Mouse (Mus musculus) thymus, adult 2 months (tissue): ENCODE measurements around the gene Sstr3. TPM values are rescaled to one million over a fixed set of nuclear protein-coding genes. Genes with fewer than 3 reads are reported as not detected.

ENCODE experiments used
- DNase-seq: peaks from one replicate; pipeline ENCODE4 v3.0.0; 2021
- H3K27ac ChIP-seq: fragments of 200-500 bp; 2 replicates; pipeline ENCODE4 v1.5.1; 2012; ENCODE audit warnings: low read length, control low read depth; ENCODE audit not compliant: control insufficient read depth, insufficient read depth
- H3K27me3 ChIP-seq: fragments of 200-500 bp; 2 replicates; pipeline ENCODE4 v1.6.1; 2012; ENCODE audit warnings: mild to moderate bottlenecking, low read length, moderate library complexity, mixed read lengths; ENCODE audit not compliant: control insufficient read depth, insufficient read depth
- H3K36me3 ChIP-seq: fragments of 200-500 bp; 2 replicates; pipeline ENCODE4 v1.6.1; 2012; ENCODE audit warnings: mild to moderate bottlenecking, low read length, moderate library complexity; ENCODE audit not compliant: control insufficient read depth, insufficient read depth
- H3K4me1 ChIP-seq: fragments of 200-500 bp; replicated peaks from 2 replicates; pipeline ENCODE4 v1.6.1; 2012; ENCODE audit warnings: low read length; ENCODE audit not compliant: control insufficient read depth, insufficient read depth
- H3K4me3 ChIP-seq: fragments of 200-500 bp; 2 replicates; pipeline ENCODE4 v1.5.1; 2012; ENCODE audit warnings: mild to moderate bottlenecking, low read length, control low read depth, moderate library complexity; ENCODE audit not compliant: control insufficient read depth, insufficient read depth
- CTCF ChIP-seq: fragments of 200-500 bp; IDR thresholded peaks from 2 replicates; pipeline ENCODE4 v1.5.1; 2012; ENCODE audit warnings: mild to moderate bottlenecking, control low read depth, low read length, moderate library complexity, borderline replicate concordance; ENCODE audit not compliant: control insufficient read depth, poor library complexity, insufficient read depth; ENCODE audit errors: extremely low read depth
- POLR2A ChIP-seq: fragments of 200-500 bp; IDR thresholded peaks from 2 replicates; pipeline ENCODE4 v1.6.1; 2012; ENCODE audit warnings: mild to moderate bottlenecking, low read length, control low read depth, moderate library complexity; ENCODE audit not compliant: control insufficient read depth, poor library complexity, insufficient read depth; ENCODE audit errors: extremely low read depth
- WGBS: fragments of 180-500 bp; shearing (Covaris S2); methylation state at CpG from one replicate; pipeline ENCODE4 v1.1.7; 2018; 5-methylcytosine and 5-hydroxymethylcytosine counted together
- polyA plus RNA-seq: library from polyadenylated mRNA; depleted of rRNA; stranded (reverse); fragments of >200 nt; gene quantifications from 2 replicates; pipeline ENCODE4 v1.2.3, GENCODE M21; 2012

Gene Sstr3
- polyA plus RNA-seq, 1 experiment, result 1.6 TPM

DNA sequence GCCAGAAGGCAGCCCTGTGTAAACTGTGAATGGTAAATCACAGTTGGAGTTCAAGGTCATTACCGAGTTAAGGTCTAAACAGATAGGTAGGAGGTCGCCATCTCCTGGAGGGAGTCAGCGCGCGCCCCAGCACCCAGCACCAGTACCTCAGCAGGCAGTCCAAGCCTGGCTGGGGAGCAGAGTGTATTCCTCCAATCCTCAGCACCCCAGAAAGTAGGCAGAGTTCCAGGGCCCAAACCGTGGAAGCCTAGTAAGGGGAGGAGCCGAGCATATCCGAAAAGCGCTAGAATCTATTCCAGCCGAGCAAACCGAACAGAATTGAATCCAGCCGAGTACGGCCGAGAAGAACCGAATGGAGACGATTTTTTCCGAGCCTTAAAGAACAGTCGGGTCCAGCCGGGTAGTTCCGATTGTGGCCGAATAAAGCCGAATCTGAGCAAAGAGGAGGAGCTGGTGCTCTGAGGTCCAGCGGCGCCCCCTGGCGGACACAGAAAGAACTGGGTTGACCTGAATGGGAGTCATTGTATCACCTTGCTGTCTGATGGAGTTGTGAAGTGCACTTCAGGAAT lies 12.5 kb downstream of the Sstr3 start:
- peak; percentile 97 for DNase-seq
- Histone ChIP-seq H3K36me3 (no peaks in the 10 kb centered on the region), H3K27me3 (no peaks in the 10 kb centered on the region), H3K4me3 (peak overlapping the region; percentile 50), H3K4me1 (peaks cover 21% of the 10 kb centered on the region), H3K27ac (no peak overlapping the region)
- no peak for TF ChIP-seq POLR2A
- TF ChIP-seq CTCF, result peak; percentile 92
- under 1% methylated on average over 25 of the region's 25 CpGs for WGBS

DNA sequence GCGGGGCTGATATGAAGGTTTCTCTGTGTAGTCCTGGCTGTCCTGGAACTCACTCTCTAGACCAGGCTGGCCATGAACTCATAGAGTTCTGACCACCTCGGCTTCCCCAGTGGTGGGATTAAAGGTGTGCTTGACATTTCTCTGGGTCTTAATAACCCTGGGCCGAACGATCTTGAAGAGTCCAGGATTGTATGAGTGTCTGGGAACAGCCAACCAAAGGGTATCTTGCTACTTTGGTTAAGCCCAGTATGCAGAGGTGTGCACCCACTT lies 13.1 kb downstream of the Sstr3 start:
- no peaks in the 10 kb centered on the region for H3K27me3 ChIP-seq
- peaks cover 21% of the 10 kb centered on the region for H3K4me1 ChIP-seq
- 78% methylated on average over 4 of the region's 4 CpGs for WGBS
- H3K4me3 ChIP-seq, result no peak overlapping the region
- TF ChIP-seq POLR2A (no peak), CTCF (no peak)
- no peaks in the 10 kb centered on the region for H3K36me3 ChIP-seq
- DNase-seq, result no peak
- H3K27ac ChIP-seq, result no peak overlapping the region

- peak within 1 kb of the TSS; percentile 50 for H3K4me3 ChIP-seq
- no peak within 1 kb of the TSS for H3K27ac ChIP-seq
- peaks cover 21% of the 10 kb centered on the region for H3K4me1 ChIP-seq
- 89% methylated on average over 17 of the region's 17 CpGs for WGBS
- TF ChIP-seq POLR2A (no peak), CTCF (no peak)
- H3K27me3 ChIP-seq, result no peaks in the 10 kb centered on the region
- H3K36me3 ChIP-seq, result no peaks in the 10 kb centered on the region
- no peak for DNase-seq
These were observed 13.6 kb downstream of the Sstr3 start, which contains the start of gene C1qtnf6 for GRCm38 (mm10) chr15:78530671-78531450. TSS of gene C1qtnf6 (minus strand) at chr15:78531416.

GRCm38 (mm10) chr15:78530141-78530540 lies 14.3 kb downstream of the Sstr3 start:
- H3K27ac ChIP-seq, result no peak overlapping the region
- no peak for TF ChIP-seq POLR2A
- TF ChIP-seq CTCF, result no peak
- peaks cover 21% of the 10 kb centered on the region for H3K4me1 ChIP-seq
- H3K27me3 ChIP-seq, result no peaks in the 10 kb centered on the region
- DNase-seq, result no peak
- 96% methylated on average over 3 of the region's 3 CpGs for WGBS
- H3K36me3 ChIP-seq, result no peaks in the 10 kb centered on the region
- no peak overlapping the region for H3K4me3 ChIP-seq

DNA sequence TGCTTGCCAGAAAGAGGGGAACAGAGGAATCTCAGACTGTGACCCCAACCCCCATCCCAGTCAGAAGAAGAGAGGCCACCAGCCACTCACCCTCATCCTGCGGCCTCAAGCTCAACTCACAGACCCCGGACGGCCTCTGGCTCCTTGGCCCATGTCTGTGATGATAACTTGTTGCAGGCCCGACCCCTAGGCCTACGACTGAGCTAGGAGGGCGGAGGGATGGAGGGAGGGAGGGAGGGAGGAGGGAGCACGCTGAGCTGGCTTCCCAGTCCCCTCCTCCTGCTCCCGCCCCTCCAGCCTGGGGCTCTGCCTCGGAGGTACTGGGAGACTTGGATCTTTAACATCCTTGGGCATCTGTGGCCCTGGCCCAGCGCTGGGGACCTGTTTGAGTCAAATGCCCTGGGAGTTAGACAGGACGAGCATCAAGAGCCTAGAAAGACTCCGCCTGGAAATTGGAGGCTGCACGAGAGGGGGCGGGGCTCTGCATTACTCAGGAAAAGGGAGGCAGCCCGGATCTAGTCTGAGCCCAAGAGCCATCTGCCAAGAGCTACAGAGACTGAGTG lies 15.0 kb downstream of the Sstr3 start:
- Histone ChIP-seq H3K4me1 (peaks cover 21% of the 10 kb centered on the region), H3K27ac (no peak overlapping the region), H3K27me3 (no peaks in the 10 kb centered on the region), H3K36me3 (no peaks in the 10 kb centered on the region), H3K4me3 (no peak overlapping the region)
- no peak for DNase-seq
- no peak for TF ChIP-seq POLR2A
- no peak for TF ChIP-seq CTCF
- WGBS, result 76% methylated on average over 15 of the region's 15 CpGs

DNA sequence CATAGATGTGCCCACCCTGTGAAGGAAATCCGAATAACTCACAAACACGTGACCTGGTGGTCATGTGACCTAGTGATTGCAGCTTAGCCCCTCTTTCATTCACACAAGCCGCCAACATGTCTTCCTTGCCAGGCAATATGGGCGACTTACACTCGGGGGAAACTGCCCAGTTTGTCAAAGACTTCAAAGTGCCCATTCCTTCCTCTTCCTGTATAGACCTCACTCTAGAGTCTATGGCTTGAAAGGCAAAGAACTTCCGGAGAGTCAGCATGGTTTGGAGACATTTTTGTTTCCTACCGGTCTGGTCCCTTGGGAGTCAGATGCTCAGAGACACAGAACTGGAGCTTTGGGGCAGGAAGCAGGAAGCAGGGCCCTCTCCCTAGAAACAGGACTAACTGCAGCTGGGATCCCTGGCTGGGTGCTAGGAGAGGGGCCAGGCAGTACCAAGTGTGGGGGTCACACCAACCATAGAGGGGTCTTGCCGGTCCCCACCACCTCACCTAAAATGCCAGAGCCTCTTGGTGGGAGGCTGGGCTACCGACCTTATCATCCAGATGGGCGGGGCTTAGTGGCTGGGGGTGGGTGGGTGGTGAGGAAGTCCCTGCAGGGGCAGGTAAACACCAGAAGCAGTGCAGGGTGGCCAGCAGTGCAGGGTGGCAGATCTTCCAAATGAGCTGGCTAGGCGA lies 15.6 kb downstream of the Sstr3 start:
- WGBS, result 26% methylated on average over 11 of the region's 11 CpGs
- peaks cover 21% of the 10 kb centered on the region for H3K4me1 ChIP-seq
- H3K27ac ChIP-seq, result peak overlapping the region; percentile 41; the same call in 1 of the 2 replicates
- DNase-seq, result no peak
- no peaks in the 10 kb centered on the region for H3K36me3 ChIP-seq
- H3K4me3 ChIP-seq, result no peak overlapping the region
- TF ChIP-seq CTCF, result no peak
- no peak for TF ChIP-seq POLR2A
- no peaks in the 10 kb centered on the region for H3K27me3 ChIP-seq
